Mouse (Mus musculus) ovary, adult 2 months (tissue): ENCODE results near the gene Hmg20a. TPM values are rescaled to one million over a fixed set of nuclear protein-coding genes. Genes with fewer than 3 reads are reported as not detected.

Experiments
- polyA plus RNA-seq: library from polyadenylated mRNA; depleted of rRNA; stranded (reverse); fragments of >200 nt; gene quantifications from 2 replicates; pipeline ENCODE4 v1.2.3, GENCODE M21; 2012; rRNA removed

The Hmg20a gene
- polyA plus RNA-seq = 33.1 and 40.8 TPM in 2 replicates

DNA sequence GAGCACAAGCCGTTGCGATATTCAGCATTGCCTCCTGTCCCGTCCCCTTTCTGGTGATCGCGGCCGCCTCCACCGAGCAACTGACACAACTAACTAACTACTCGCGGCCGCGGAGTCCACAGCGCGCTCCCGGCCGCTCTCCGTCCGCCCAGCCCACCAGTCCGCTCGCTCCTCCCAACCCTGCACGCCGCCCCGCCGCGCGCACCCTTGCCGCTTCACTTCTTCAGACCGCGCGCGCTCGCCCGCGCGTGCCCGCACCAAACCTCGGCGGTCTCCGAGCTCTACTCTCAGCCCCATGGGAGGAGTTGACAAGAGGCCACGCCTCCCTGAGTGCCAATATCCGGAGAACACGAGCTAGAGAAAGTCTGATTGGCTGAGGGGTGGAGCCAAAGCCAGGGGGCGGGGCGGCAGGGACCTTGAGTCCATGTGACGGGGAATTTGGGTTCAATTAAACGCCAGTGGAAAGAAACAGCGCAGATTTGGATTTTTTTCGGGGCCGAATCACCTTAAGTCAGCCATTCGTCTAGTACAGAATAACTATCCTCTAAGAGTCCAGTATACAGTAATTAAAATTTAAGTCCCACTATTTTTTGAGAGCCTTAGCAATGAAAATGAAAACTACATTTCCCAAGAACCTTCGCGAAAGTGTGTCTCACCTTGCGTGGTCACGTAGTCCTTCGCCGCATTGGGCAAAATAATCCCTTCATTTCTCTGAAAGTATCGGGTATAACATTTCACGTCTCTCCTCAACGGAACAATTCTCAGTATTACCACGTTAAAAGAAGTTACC, at the start of gene Hmg20a, which contains the start of gene Peak1:
TSS of gene Hmg20a (plus strand) at position 662 of the 790 bp plus-strand sequence.
TSS of gene Peak1 (minus strand) at position 120 of the 790 bp plus-strand sequence.

Other genes with a start within 250 kb of the Hmg20a start
- 15.5 and 16.5 TPM in 2 replicates for gene Peak1, start 542 bp upstream of the Hmg20a start, polyA plus RNA-seq